Mouse (Mus musculus) neural tube, embryonic 13.5 days (tissue): ENCODE results near the gene Olfr777. TPM values are rescaled to one million over a fixed set of nuclear protein-coding genes. Genes with fewer than 3 reads are reported as not detected.
"Not testable (repeated sequence)": the region's sequence is repeated elsewhere in the genome, so short reads cannot be mapped to it uniquely, and the experiment has no call there.

Experiments
- ATAC-seq: fragments of 200-750 bp; cut with Nextera tagmentation; 2 replicates; pipeline ENCODE4 v1.8.0; 2017; ENCODE audit warnings: low read depth, mild to moderate bottlenecking, moderate TSS enrichment, moderate library complexity
- H3K27ac ChIP-seq: fragments of 300-500 bp; sonication (generic); replicated peaks from 2 replicates; pipeline ENCODE4 v1.5.1; 2015; ENCODE audit warnings: moderate library complexity, mild to moderate bottlenecking, inconsistent platforms
- H3K27me3 ChIP-seq: fragments of 300-500 bp; sonication (generic); 2 replicates; pipeline ENCODE4 v1.6.1; 2015; ENCODE audit warnings: mild to moderate bottlenecking, inconsistent platforms
- H3K36me3 ChIP-seq: fragments of 300-500 bp; sonication (generic); 2 replicates; pipeline ENCODE4 v1.6.1; 2015; ENCODE audit warnings: mild to moderate bottlenecking, inconsistent platforms
- H3K4me1 ChIP-seq: fragments of 300-500 bp; sonication (generic); replicated peaks from 2 replicates; pipeline ENCODE4 v1.6.1; 2015; ENCODE audit warnings: inconsistent platforms
- H3K4me2 ChIP-seq: fragments of 300-500 bp; sonication (generic); 2 replicates; pipeline ENCODE4 v1.6.1; 2015; ENCODE audit warnings: inconsistent platforms, mild to moderate bottlenecking, moderate library complexity
- H3K4me3 ChIP-seq: fragments of 300-500 bp; sonication (generic); 2 replicates; pipeline ENCODE4 v1.5.1; 2015; ENCODE audit warnings: mild to moderate bottlenecking, inconsistent platforms
- H3K9ac ChIP-seq: fragments of 300-500 bp; sonication (generic); 2 replicates; pipeline ENCODE4 v1.6.1; 2015; ENCODE audit warnings: moderate library complexity, mild to moderate bottlenecking, inconsistent platforms
- H3K9me3 ChIP-seq: fragments of 300-500 bp; sonication (generic); 2 replicates; pipeline ENCODE4 v1.6.1; 2016; ENCODE audit warnings: inconsistent platforms
- WGBS: fragments of 180-500 bp; shearing (Covaris S2); methylation state at CpG from one replicate; pipeline ENCODE4 v1.1.7; 2015; 5-methylcytosine and 5-hydroxymethylcytosine counted together
- polyA plus RNA-seq: library from polyadenylated mRNA; unstranded; fragments of >200 nt; fragmentation: Nextera tagmentation; extraction: Ambion mirVana; gene quantifications from 2 replicates; pipeline ENCODE4 v1.2.1, GENCODE M21; 2015

The Olfr777 gene
- polyA plus RNA-seq = not detected in 2 replicates

GRCm38 (mm10) chr10:129271081-129271535 lies at the start of gene Olfr777:
TSS of gene Olfr777 (minus strand) at chr10:129271485.
- no peak within 1 kb of the TSS for H3K27ac ChIP-seq
- no peak within 1 kb of the TSS for H3K4me3 ChIP-seq
- H3K4me2 ChIP-seq = no peak within 1 kb of the TSS
- H3K27me3 ChIP-seq = no peaks in the 10 kb centered on the region
- no peaks in the 10 kb centered on the region for H3K36me3 ChIP-seq
- 93% methylated on average over 2 of the region's 2 CpGs for WGBS
- no peak for ATAC-seq
- no peaks in the 10 kb centered on the region for H3K4me1 ChIP-seq
- H3K9me3 ChIP-seq = no peaks in the 10 kb centered on the region
- no peak within 1 kb of the TSS for H3K9ac ChIP-seq

- H3K4me1 ChIP-seq = no peaks in the 10 kb centered on the region
- ATAC-seq = no peak
- H3K36me3 ChIP-seq = no peaks in the 10 kb centered on the region
- H3K4me3 ChIP-seq = no peak within 1 kb of the TSS
- WGBS = 80% methylated on average over 3 of the region's 3 CpGs
- no peak within 1 kb of the TSS for H3K4me2 ChIP-seq
- no peaks in the 10 kb centered on the region for H3K27me3 ChIP-seq
- H3K9me3 ChIP-seq = no peaks in the 10 kb centered on the region
- no peak within 1 kb of the TSS for H3K9ac ChIP-seq
- H3K27ac ChIP-seq = no peak within 1 kb of the TSS
Measured at GRCm38 (mm10) chr10:129317817-129318216, 46.5 kb upstream of the Olfr777 start, which contains the start of gene Olfr780. TSS of gene Olfr780 (plus strand) at chr10:129318117.

- not testable (repeated sequence) for H3K9ac ChIP-seq, ATAC-seq, H3K4me1 ChIP-seq, H3K9me3 ChIP-seq, H3K36me3 ChIP-seq, H3K27ac ChIP-seq, H3K4me3 ChIP-seq, H3K4me2 ChIP-seq, H3K27me3 ChIP-seq
- no CpG with 5 or more reads among the region's 1 CpGs for WGBS
Measured at GRCm38 (mm10) chr10:129313521-129313920, 42.2 kb upstream of the Olfr777 start.

- H3K36me3 ChIP-seq, H3K27me3 ChIP-seq, H3K4me1 ChIP-seq, H3K9me3 ChIP-seq, H3K4me3 ChIP-seq, H3K4me2 ChIP-seq, ATAC-seq, H3K27ac ChIP-seq, H3K9ac ChIP-seq: not testable (repeated sequence)
- 69% methylated on average over 1 of the region's 1 CpGs for WGBS
Measured at GRCm38 (mm10) chr10:129312973-129313372, 41.7 kb upstream of the Olfr777 start.

GRCm38 (mm10) chr10:129258827-129259226 lies 12.5 kb downstream of the Olfr777 start, which contains the start of gene Olfr776:
TSS of gene Olfr776 (plus strand) at chr10:129259127.
- no peaks in the 10 kb centered on the region for H3K27me3 ChIP-seq
- no peaks in the 10 kb centered on the region for H3K4me1 ChIP-seq
- H3K36me3 ChIP-seq = no peaks in the 10 kb centered on the region
- H3K4me2 ChIP-seq = no peak within 1 kb of the TSS
- H3K9me3 ChIP-seq = no peaks in the 10 kb centered on the region
- H3K27ac ChIP-seq = no peak within 1 kb of the TSS
- no peak within 1 kb of the TSS for H3K9ac ChIP-seq
- no peak for ATAC-seq
- no peak within 1 kb of the TSS for H3K4me3 ChIP-seq

GRCm38 (mm10) chr10:129248112-129248511 lies 23.2 kb downstream of the Olfr777 start, which contains the start of gene Olfr775:
TSS of gene Olfr775 (plus strand) at chr10:129248412.
- no peak for ATAC-seq
- H3K4me1 ChIP-seq = no peaks in the 10 kb centered on the region
- 59% methylated on average over 3 of the region's 3 CpGs for WGBS

GRCm38 (mm10) chr10:129235904-129236303 lies 35.4 kb downstream of the Olfr777 start, which contains the start of gene Olfr774:
TSS of gene Olfr774 (plus strand) at chr10:129236204.
- H3K4me2 ChIP-seq = no peak within 1 kb of the TSS
- no peaks in the 10 kb centered on the region for H3K4me1 ChIP-seq
- ATAC-seq = no peak
- H3K27me3 ChIP-seq = no peaks in the 10 kb centered on the region
- H3K27ac ChIP-seq = no peak within 1 kb of the TSS
- no peak within 1 kb of the TSS for H3K4me3 ChIP-seq
- 69% methylated on average over 2 of the region's 2 CpGs for WGBS
- no peaks in the 10 kb centered on the region for H3K36me3 ChIP-seq
- no peaks in the 10 kb centered on the region for H3K9me3 ChIP-seq
- H3K9ac ChIP-seq = no peak within 1 kb of the TSS

More at GRCm38 (mm10) chr10:129248112-129248511, 23.2 kb downstream of the Olfr777 start, which contains the start of gene Olfr775:
- Histone ChIP-seq H3K9me3 (no peaks in the 10 kb centered on the region), H3K36me3 (no peaks in the 10 kb centered on the region), H3K4me3 (no peak within 1 kb of the TSS), H3K9ac (no peak within 1 kb of the TSS), H3K4me2 (no peak within 1 kb of the TSS), H3K27me3 (no peaks in the 10 kb centered on the region), H3K27ac (no peak within 1 kb of the TSS)

GRCm38 (mm10) chr10:129230737-129231136 lies 40.5 kb downstream of the Olfr777 start:
- WGBS = 83% methylated on average over 1 of the region's 1 CpGs

More at GRCm38 (mm10) chr10:129230737-129231136, 40.5 kb downstream of the Olfr777 start:
- H3K4me1 ChIP-seq = no peaks in the 10 kb centered on the region
- H3K36me3 ChIP-seq = no peaks in the 10 kb centered on the region
- H3K9me3 ChIP-seq = no peaks in the 10 kb centered on the region
- H3K9ac ChIP-seq = no peak overlapping the region
- no peak for ATAC-seq
- no peak overlapping the region for H3K4me2 ChIP-seq
- H3K27ac ChIP-seq = no peak overlapping the region
- H3K27me3 ChIP-seq = no peaks in the 10 kb centered on the region
- H3K4me3 ChIP-seq = no peak overlapping the region

Other genes with a start within 250 kb of the Olfr777 start
- gene Olfr764-ps1, start 231.6 kb downstream of the Olfr777 start, polyA plus RNA-seq = not detected in 2 replicates
- gene Olfr765, start 221.5 kb downstream of the Olfr777 start, polyA plus RNA-seq = not detected in 2 replicates
- not detected in 2 replicates for gene Olfr766-ps1, start 202.5 kb downstream of the Olfr777 start, polyA plus RNA-seq
- gene Olfr767, start 188.6 kb downstream of the Olfr777 start, polyA plus RNA-seq = not detected in 2 replicates
- gene Olfr768, start 172.1 kb downstream of the Olfr777 start, polyA plus RNA-seq = not detected in 2 replicates
- not detected in 2 replicates for gene Olfr769, start 153.6 kb downstream of the Olfr777 start, polyA plus RNA-seq
- not detected in 2 replicates for gene Olfr770, start 132.5 kb downstream of the Olfr777 start, polyA plus RNA-seq
- gene Olfr771, start 106.7 kb downstream of the Olfr777 start, polyA plus RNA-seq = not detected in 2 replicates
- not detected in 2 replicates for gene Olfr772, start 93.6 kb downstream of the Olfr777 start, polyA plus RNA-seq
- gene Olfr773, start 84.1 kb downstream of the Olfr777 start, polyA plus RNA-seq = not detected in 2 replicates
- gene Olfr774, start 35.3 kb downstream of the Olfr777 start, polyA plus RNA-seq = not detected in 2 replicates
- not detected in 2 replicates for gene Olfr775, start 23.1 kb downstream of the Olfr777 start, polyA plus RNA-seq
- gene Olfr776, start 12.4 kb downstream of the Olfr777 start, polyA plus RNA-seq = not detected in 2 replicates
- not detected in 2 replicates for gene Olfr780, start 46.6 kb upstream of the Olfr777 start, polyA plus RNA-seq
- not detected in 2 replicates for gene Olfr781, start 57.4 kb upstream of the Olfr777 start, polyA plus RNA-seq
- not detected in 2 replicates for gene Olfr782, start 77.4 kb upstream of the Olfr777 start, polyA plus RNA-seq
- 0.08 TPM in 1 of 2 replicates, not detected in the other for gene Olfr784, start 112.6 kb upstream of the Olfr777 start, polyA plus RNA-seq
- not detected in 2 replicates for gene Olfr785, start 133.9 kb upstream of the Olfr777 start, polyA plus RNA-seq
- gene Olfr786, start 155.8 kb upstream of the Olfr777 start, polyA plus RNA-seq = not detected in 2 replicates
- gene Olfr787, start 190.4 kb upstream of the Olfr777 start, polyA plus RNA-seq = 0.14 TPM in 1 of 2 replicates, not detected in the other
- gene Olfr788, start 199.5 kb upstream of the Olfr777 start, polyA plus RNA-seq = not detected in 2 replicates
- gene Olfr789, start 213.3 kb upstream of the Olfr777 start, polyA plus RNA-seq = not detected in 2 replicates
- not detected in 2 replicates for gene Olfr790, start 227.0 kb upstream of the Olfr777 start, polyA plus RNA-seq